Mouse (Mus musculus) activated CD4-positive, CD25-positive, alpha-beta regulatory T cell, adult 4 months (primary cell): ENCODE measurements around the gene Lamb2. TPM values are rescaled to one million over a fixed set of nuclear protein-coding genes. Genes with fewer than 3 reads are reported as not detected.

Experiments
- ATAC-seq: one replicate; pipeline ENCODE4 v1.8.0; 2017
- polyA plus RNA-seq, 2 experiments: library from polyadenylated mRNA; unstranded; fragments of 100-300 nt; shearing (Covaris generic); gene quantifications; one replicate each; pipeline ENCODE4 v1.2.1; 2017

Lamb2 gene
- polyA plus RNA-seq, 2 experiments from 2014 or later = 0.15 to 0.25 TPM

- no peak for ATAC-seq
These were observed 13.7 kb downstream of the Lamb2 start for GRCm38 (mm10) chr9:108493246-108493645.

DNA sequence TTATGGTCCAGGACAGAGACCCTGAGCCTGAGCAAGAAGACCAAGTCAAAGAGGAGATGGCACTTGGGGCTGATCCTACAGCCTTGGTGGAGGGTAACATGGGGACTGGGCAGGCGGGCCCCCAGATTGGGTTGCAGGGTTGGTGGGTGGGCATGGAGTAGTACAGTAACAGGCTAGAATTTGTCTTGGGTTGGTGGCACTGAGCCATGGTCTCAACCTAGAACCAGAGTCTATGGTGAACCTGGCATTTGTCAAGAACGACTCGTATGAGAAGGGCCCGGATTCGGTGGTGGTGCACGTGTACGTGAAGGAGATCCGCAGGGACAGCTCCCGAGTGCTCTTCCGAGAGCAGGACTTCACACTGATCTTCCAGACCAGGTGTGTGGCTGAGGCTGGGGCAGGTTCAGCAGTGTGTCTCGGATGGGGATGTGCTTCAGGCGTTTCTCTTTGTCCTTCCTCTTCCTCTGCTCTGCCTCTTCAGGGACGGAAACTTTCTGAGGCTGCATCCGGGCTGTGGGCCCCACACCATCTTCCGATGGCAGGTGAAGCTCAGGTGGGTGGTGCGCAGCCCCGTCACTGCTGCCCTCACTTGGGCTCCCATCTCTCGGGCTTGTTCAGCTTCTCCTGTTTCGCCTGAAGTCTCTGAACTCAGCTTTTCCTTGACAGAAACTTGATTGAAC, 14.8 kb downstream of the Lamb2 start:
- no peak for ATAC-seq

DNA sequence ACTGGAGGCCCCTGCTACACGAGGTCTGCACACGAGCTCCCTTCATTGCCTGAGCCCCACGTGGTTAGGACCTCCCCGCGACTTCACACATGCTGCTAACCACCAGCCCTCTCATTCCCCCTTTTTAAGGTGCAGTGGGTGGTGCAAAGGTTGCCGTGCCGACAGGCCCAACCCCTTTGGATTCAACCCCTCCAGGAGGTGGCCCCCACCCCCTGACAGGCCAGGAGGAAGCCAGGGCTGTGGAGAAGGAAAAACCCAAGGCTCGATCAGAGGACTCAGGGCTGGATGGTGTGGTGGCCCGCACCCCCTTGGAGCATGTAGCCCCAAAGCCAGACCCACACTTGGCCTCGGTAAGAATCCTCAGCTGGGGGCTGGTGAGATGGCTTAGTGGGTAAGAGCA, 15.4 kb downstream of the Lamb2 start:
- ATAC-seq = no peak

DNA sequence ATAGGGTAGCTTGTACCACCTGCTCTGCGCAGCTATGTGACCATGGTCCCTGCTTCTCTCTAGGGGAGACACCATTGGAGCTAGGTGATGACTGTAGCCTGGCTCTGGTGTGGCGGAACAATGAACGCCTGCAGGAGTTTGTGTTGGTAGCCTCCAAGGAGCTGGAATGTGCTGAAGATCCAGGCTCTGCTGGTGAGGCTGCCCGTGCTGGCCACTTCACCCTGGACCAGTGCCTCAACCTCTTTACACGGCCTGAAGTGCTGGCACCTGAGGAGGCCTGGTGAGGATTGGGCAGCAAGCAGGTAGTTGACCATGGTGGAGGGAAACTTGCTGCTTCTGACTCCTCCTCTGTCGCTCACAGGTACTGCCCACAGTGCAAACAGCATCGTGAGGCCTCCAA, 19.7 kb downstream of the Lamb2 start:
- ATAC-seq = no peak

- ATAC-seq = no peak
These were observed 20.4 kb downstream of the Lamb2 start for GRCm38 (mm10) chr9:108499943-108500342.

- ATAC-seq = no peak
These were observed 27.4 kb downstream of the Lamb2 start for GRCm38 (mm10) chr9:108506901-108507300.

DNA sequence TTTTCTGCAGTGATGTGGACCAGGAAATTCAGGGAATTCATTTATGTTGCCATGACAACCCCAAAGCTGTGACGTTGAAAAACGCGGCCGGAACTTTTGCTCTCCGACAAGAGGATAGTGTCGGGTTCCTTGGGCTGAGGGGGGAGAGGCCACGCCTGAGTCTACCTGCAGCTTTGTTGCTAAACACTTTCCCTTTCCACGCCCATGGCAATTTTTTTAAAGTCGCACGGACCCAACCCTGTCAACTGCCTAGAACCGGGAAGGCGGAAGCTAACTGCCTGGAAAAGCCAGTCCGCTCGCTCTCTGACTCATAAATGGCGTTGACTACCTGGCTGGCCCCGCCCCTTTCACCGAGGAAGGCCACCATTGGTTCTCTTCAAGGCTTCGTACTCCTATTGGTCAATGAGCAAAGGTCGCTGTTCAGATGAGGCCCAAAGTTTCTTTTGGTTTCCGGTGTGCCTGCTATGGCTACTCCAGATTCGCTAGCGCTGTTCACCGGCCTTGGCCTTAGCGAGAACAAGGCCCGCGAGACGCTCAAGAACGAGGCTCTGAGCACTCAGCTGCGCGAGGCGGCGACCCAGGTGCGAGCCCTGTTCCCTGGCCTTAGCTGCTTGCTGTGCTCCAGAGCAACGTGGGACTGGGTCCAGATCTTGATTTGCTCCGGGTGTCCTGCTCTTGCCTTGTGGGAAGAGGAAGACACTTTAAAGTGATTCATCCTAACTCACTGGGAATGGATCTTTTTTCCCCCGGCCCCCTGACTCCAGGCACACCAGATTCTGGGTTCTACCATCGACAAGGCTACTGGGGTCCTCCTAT, 28.3 kb downstream of the Lamb2 start, which contains the start of gene Qars:
Gene Qars (plus strand): TSS at position 88 of the 816 bp plus-strand sequence.
- ATAC-seq = peak; percentile 99

GRCm38 (mm10) chr9:108508776-108509175, 29.2 kb downstream of the Lamb2 start:
- no peak for ATAC-seq

GRCm38 (mm10) chr9:108516380-108517251, 37.1 kb downstream of the Lamb2 start, which contains the start of gene Qrich1:
Gene Qrich1, plus strand, starts transcription at chr9:108516806.
- ATAC-seq = peak; percentile 89

GRCm38 (mm10) chr9:108517253-108517930, 37.9 kb downstream of the Lamb2 start:
- peak; percentile 2 for ATAC-seq

DNA sequence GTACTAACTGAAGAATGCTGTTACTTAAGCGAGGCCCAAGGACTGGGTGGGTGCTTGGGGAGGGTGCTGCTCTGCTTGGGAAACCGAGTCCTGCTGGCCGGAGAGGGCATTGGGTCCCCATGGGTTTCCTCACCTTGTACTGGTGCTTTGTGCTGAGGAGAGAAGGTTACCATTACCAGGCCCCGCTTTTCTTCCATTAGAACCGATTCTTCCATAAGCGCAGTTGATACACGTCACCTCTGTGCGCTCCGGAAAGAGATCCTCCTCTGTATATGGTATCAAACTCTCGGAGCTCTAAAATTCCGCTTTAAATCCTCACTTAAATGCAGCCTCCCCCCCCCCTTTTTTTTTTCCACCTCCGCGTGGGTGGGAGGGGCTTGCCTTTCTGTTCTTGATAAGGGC, 38.4 kb downstream of the Lamb2 start:
- peak; percentile 52 for ATAC-seq

DNA sequence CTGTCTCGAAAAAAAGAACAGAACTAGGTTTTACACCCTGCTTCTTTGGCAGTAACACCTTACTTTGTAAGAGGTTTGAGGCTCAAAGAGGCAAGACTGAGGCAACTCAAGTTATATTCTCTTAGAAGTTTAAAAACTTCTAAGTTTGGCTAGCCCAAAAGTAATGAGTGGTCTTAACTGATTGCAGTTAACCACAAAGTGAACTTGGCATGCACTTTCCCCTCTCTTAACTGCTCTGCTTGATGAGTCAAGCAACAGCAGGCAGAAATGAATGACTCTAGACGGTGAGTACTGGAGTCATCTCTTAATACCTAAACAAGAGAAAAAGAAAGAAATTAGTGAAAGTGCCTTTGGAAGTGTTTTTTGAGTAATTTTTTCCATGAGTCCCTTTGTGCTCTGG, 42.1 kb downstream of the Lamb2 start:
- no peak for ATAC-seq

- ATAC-seq = no peak
These were observed 43.8 kb downstream of the Lamb2 start for GRCm38 (mm10) chr9:108523341-108523740.

GRCm38 (mm10) chr9:108525400-108525799, 45.9 kb downstream of the Lamb2 start:
- ATAC-seq = no peak

- ATAC-seq = no peak
These were observed 51.4 kb downstream of the Lamb2 start for GRCm38 (mm10) chr9:108530954-108531353.

DNA sequence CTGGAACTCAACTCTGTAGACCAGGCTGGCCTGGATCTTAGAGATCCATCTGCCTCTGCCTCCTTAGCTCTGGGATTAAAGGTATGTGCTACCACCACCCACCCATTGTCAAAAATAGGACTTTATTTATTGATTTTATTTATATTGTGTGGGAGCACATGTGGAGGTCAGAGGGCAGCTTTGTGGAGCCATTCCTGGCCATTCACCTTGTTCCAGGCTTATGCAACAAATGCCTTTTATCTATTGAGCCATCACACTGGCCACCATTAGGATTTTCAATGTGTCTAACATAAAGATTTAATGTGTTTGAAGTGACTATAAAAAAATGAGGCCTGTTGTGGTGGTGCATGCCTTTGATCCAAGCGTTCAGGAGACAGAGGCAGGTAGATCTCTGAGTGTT, 52.0 kb downstream of the Lamb2 start:
- no peak for ATAC-seq

Other genes with a start within 250 kb of the Lamb2 start
- gene Dag1, start 215.8 kb upstream of the Lamb2 start, polyA plus RNA-seq = 1 to 10 TPM; 2.1 to 3.3 TPM
- 1 to 10 TPM; 2.8 to 3.0 TPM for gene Nicn1, start 189.3 kb upstream of the Lamb2 start, polyA plus RNA-seq
- under 1 TPM; 0.29 to 0.58 TPM for gene Amt, start 182.9 kb upstream of the Lamb2 start, polyA plus RNA-seq
- gene Rhoa, start 173.6 kb upstream of the Lamb2 start, polyA plus RNA-seq = 100 to 1,000 TPM; 294 to 378 TPM
- gene Tcta, start 173.6 kb upstream of the Lamb2 start, polyA plus RNA-seq = 10 to 100 TPM in 1 of 2 experiments, 1 to 10 TPM in 1; 9.7 to 13.5 TPM
- gene Gpx1, start 140.8 kb upstream of the Lamb2 start, polyA plus RNA-seq = 100 to 1,000 TPM; 573 to 811 TPM
- gene Usp4, start 131.9 kb upstream of the Lamb2 start, polyA plus RNA-seq = 100 to 1,000 TPM in 1 of 2 experiments, 10 to 100 TPM in 1; 98.8 to 127 TPM
- gene 1700102P08Rik, start 86.9 kb upstream of the Lamb2 start, polyA plus RNA-seq = under 1 TPM; 0.57 to 0.61 TPM
- not detected for gene Ccdc36, start 51.3 kb upstream of the Lamb2 start, polyA plus RNA-seq
- not detected for gene BC048562, start 43.3 kb upstream of the Lamb2 start, polyA plus RNA-seq
- gene Ccdc71, start 19.2 kb upstream of the Lamb2 start, polyA plus RNA-seq = 10 to 100 TPM; 22.5 to 31.5 TPM
- gene Klhdc8b, start 18.2 kb upstream of the Lamb2 start, polyA plus RNA-seq = 1 to 10 TPM; 1.6 to 2.1 TPM
- 10 to 100 TPM; 14.6 to 18.3 TPM for gene Usp19, start 10.9 kb downstream of the Lamb2 start, polyA plus RNA-seq
- gene Qars, start 28.0 kb downstream of the Lamb2 start, polyA plus RNA-seq = 100 to 1,000 TPM; 131 to 141 TPM
- 10 to 100 TPM; 71.0 to 77.8 TPM for gene Qrich1, start 37.1 kb downstream of the Lamb2 start, polyA plus RNA-seq
- gene Impdh2, start 80.5 kb downstream of the Lamb2 start, polyA plus RNA-seq = 100 to 1,000 TPM; 126 to 172 TPM
- 10 to 100 TPM; 58.2 to 74.6 TPM for gene Ndufaf3, start 87.7 kb downstream of the Lamb2 start, polyA plus RNA-seq
- 10 to 100 TPM; 46.1 to 77.0 TPM for gene Dalrd3, start 90.2 kb downstream of the Lamb2 start, polyA plus RNA-seq
- 10 to 100 TPM; 18.8 to 42.4 TPM for gene Wdr6, start 99.0 kb downstream of the Lamb2 start, polyA plus RNA-seq
- 1 to 10 TPM; 5.1 to 9.0 TPM for gene P4htm, start 117.9 kb downstream of the Lamb2 start, polyA plus RNA-seq
- gene Arih2, start 169.7 kb downstream of the Lamb2 start, polyA plus RNA-seq = 10 to 100 TPM; 44.6 to 46.2 TPM
- 10 to 100 TPM; 36.2 to 41.8 TPM for gene Slc25a20, start 182.4 kb downstream of the Lamb2 start, polyA plus RNA-seq
- 1 to 10 TPM; 4.0 to 5.4 TPM for gene Prkar2a, start 209.6 kb downstream of the Lamb2 start, polyA plus RNA-seq